Mouse (Mus musculus) cerebellum, adult 2 months (tissue): ENCODE data around the gene A2ml1.

ENCODE experiments used
- CTCF ChIP-seq: fragments of 200-500 bp; IDR thresholded peaks from 2 replicates; pipeline ENCODE4 v1.5.1; 2011; ENCODE audit warnings: low read depth, mild to moderate bottlenecking, control low read depth, low read length, moderate library complexity, borderline replicate concordance; ENCODE audit not compliant: insufficient read depth
- POLR2A ChIP-seq: fragments of 200-500 bp; IDR thresholded peaks from 2 replicates; pipeline ENCODE4 v1.6.1; 2011; ENCODE audit warnings: low read length, control low read depth, borderline replicate concordance; ENCODE audit not compliant: insufficient read depth

DNA sequence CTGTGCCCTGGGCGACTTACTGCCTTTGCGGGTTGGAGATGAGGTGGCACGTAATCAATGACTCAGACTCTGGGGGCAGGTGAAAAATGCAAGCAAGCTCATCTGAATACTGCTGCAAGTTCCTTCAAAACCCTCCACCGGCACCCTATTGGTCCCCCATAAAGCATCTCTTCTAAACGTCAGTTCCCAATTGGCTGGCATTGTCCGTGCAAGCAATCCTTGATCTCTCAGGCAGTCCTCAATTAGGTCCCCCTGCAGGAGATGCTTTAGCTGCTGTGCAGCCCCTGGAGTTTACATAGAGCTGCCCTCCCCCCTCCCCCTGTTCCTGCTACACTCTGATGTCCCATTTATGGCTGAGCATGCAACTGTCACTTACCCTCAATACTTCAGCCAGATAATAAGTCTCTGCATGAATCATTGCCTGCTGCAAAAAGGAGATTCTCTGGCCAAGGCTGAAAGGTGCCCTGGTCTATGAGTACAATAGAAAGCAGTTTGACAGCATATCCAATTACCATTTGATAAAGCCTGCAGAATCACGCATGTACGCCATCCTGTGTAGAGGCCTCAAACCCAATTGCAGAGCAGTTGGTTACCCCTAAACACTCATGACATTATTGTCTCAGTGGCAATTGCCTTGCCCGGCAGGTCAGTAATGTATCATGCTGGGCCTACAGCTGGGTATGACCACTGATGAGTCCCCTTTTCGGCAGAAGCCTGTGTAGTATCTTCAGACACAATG is 21.2 kb upstream of the A2ml1 start:
- no peak for TF ChIP-seq CTCF
- TF ChIP-seq POLR2A, result no peak
